Mouse (Mus musculus): ENCODE data around the gene Zfp985. TPM values are rescaled to one million over a fixed set of nuclear protein-coding genes. Genes with fewer than 3 reads are reported as not detected.
A peak's percentile ranks its signal among the peaks of the same experiment; 100 is the strongest.
"Not testable (repeated sequence)": the region's sequence is repeated elsewhere in the genome, so short reads cannot be mapped to it uniquely, and the experiment has no call there.

Gene Zfp985
- 0.49 and 0.64 TPM in 2 replicates for total RNA-seq (2014; fragmentation: Nextera tagmentation)
- 0.36 TPM in 1 of 2 replicates, not detected in the other for total RNA-seq (2017)

GRCm38 (mm10) chr4:147553071-147553470, at the start of gene Zfp985:
Gene Zfp985, plus strand, starts transcription at chr4:147553277.
- ATAC-seq (replicated peaks; ENCODE audit: poor library complexity, severe bottlenecking), result not testable (repeated sequence)

DNA sequence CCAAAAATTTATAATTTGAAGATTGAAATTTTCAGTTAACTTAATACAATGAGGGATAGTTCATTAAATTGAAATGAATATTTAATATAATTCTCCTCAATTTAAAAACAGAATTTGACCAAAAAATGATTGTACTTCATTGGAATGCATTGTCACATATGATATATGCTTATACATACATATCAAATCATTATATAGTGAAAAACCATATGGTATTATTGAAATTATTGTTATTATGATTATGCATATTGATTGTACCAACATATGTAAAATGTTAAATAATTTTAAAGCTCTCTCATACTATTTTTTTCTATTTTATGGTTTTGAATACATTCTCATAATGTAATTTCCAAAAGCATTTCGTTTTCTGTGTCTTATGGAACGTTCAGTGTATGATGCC, 43.9 kb upstream of the Zfp985 start:
- ATAC-seq (replicated peaks; ENCODE audit: poor library complexity, severe bottlenecking), result no peak

- 0 out of 2 replicates have a peak, but pooled peaks have one; percentile 18 for ATAC-seq (replicated peaks; ENCODE audit: poor library complexity, severe bottlenecking)
These were observed 34.1 kb upstream of the Zfp985 start for GRCm38 (mm10) chr4:147518981-147519380.

DNA sequence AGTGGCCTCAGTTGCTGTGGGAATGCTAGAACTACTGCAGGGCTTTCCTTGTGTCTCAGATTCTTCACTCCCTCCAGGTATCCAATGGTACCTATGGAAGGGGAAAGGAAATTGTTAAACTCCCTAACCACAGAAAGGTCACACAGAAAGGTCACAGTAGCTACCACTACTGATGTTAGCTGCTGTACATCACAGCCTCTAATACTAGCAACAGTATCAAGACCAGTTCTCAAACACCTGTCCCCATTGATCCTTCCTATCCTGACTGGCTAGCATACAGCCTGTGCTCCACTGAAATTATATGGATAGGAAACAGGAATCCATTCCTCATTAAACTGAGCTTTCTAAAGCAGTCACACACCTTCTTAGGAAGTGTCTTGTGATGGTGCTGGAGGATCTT, 33.0 kb upstream of the Zfp985 start:
- ATAC-seq (replicated peaks; ENCODE audit: poor library complexity, severe bottlenecking), result peak; percentile 9; the same call in 1 of the 2 replicates

DNA sequence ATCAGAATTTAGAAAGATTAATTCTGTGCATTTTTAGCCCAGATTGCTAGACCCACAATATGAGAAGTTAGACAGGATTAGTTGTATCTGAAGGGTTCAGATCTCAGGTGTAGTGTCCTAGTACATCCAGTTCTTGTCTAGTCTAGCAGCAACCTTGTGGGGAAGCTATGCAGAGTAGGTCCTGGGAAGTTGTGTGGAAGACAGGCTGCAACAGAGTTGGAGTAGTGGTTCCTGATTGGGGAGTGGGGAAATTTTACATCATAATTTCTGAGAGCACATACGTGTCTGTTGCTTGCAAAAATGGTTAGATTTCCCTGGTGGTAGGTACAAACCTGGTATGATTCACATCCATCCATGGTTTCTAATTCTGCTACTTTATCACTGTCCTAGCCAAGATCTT, 28.0 kb upstream of the Zfp985 start:
- no peak for ATAC-seq (replicated peaks; ENCODE audit: poor library complexity, severe bottlenecking)

DNA sequence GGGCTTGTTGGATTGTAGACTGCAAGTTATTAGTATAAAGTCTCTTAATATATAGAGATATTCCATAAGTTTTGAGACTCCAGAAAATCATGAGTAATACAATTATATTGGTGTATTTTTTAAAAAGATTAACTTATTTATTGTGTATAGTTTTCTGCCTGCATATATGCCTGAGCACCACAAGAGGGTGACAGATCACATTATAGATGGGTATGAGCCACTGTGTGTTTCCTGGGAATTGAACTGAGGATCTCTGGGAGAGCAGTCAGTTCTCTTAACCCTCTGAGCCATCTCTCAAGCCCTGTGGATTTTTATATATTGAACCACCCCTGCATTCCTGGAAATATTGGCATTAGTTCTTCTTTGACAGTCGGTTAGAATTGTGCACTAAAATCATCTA, 22.7 kb upstream of the Zfp985 start:
- ATAC-seq (replicated peaks; ENCODE audit: poor library complexity, severe bottlenecking), result no peak

DNA sequence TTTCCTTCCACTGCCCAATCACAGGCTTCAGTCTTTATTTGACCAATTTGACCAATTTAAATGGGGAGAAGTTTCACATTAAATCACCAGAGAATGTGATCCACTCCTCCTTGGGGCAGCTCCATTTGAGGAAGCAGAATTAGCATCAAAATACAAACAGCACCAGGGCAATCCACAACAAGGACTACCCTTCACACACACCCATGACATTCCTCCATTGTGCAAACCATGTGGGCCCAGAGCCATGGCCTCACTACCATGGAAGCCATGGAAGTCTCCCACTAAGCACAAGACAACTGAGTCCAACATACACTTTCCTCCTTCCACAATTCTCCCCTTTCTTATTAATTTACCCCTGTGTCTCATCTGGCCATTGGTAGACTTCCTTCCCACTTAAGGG, 17.2 kb upstream of the Zfp985 start:
- ATAC-seq (replicated peaks; ENCODE audit: poor library complexity, severe bottlenecking), result not testable (repeated sequence)

- 0 out of 2 replicates have a peak, but pooled peaks have one; percentile 27 for ATAC-seq (replicated peaks; ENCODE audit: poor library complexity, severe bottlenecking)
These were observed 15.4 kb upstream of the Zfp985 start for GRCm38 (mm10) chr4:147537702-147538101.

GRCm38 (mm10) chr4:147539918-147540317, 13.2 kb upstream of the Zfp985 start, which contains the start of gene Gm16503:
Gene Gm16503, plus strand, starts transcription at chr4:147540218.
- not testable (repeated sequence) for ATAC-seq (replicated peaks; ENCODE audit: poor library complexity, severe bottlenecking)

- ATAC-seq (replicated peaks; ENCODE audit: poor library complexity, severe bottlenecking), result no peak
These were observed 12.0 kb upstream of the Zfp985 start for GRCm38 (mm10) chr4:147541105-147541504.

GRCm38 (mm10) chr4:147554361-147554760, 1.3 kb downstream of the Zfp985 start:
- not testable (repeated sequence) for ATAC-seq (replicated peaks; ENCODE audit: poor library complexity, severe bottlenecking)

DNA sequence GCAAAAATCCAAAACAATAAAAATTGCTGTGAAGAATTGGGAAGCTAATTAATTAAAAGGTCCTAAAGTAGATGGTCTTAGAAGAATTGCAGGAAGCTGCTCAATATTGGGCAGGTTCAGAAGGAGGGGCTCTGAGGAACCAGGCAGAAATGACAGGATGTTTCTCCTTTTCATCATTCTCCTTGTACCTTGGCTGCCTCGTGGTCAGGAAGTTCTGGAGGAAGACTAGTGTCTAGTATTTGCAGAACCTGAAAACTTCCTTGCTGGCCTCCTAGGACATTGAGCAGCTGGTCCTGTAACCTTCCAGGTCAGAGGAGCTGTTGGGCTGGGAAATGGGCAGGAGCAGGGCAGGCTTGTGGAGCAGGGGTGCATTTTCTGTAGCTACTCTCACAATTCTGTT, 3.8 kb downstream of the Zfp985 start:
- ATAC-seq (replicated peaks; ENCODE audit: poor library complexity, severe bottlenecking), result not testable (repeated sequence)

GRCm38 (mm10) chr4:147558011-147558410, 4.9 kb downstream of the Zfp985 start:
- not testable (repeated sequence) for ATAC-seq (replicated peaks; ENCODE audit: poor library complexity, severe bottlenecking)

- not testable (repeated sequence) for ATAC-seq (replicated peaks; ENCODE audit: poor library complexity, severe bottlenecking)
These were observed 6.0 kb downstream of the Zfp985 start for GRCm38 (mm10) chr4:147559096-147559495.

- no peak for ATAC-seq (replicated peaks; ENCODE audit: poor library complexity, severe bottlenecking)
These were observed 12.5 kb downstream of the Zfp985 start for GRCm38 (mm10) chr4:147565426-147566220.

- ATAC-seq (replicated peaks; ENCODE audit: poor library complexity, severe bottlenecking), result not testable (repeated sequence)
These were observed 18.1 kb downstream of the Zfp985 start for GRCm38 (mm10) chr4:147571156-147571555.

- peak; percentile 67 for ATAC-seq (replicated peaks; ENCODE audit: poor library complexity, severe bottlenecking)
These were observed 26.3 kb downstream of the Zfp985 start for GRCm38 (mm10) chr4:147579371-147579770.

DNA sequence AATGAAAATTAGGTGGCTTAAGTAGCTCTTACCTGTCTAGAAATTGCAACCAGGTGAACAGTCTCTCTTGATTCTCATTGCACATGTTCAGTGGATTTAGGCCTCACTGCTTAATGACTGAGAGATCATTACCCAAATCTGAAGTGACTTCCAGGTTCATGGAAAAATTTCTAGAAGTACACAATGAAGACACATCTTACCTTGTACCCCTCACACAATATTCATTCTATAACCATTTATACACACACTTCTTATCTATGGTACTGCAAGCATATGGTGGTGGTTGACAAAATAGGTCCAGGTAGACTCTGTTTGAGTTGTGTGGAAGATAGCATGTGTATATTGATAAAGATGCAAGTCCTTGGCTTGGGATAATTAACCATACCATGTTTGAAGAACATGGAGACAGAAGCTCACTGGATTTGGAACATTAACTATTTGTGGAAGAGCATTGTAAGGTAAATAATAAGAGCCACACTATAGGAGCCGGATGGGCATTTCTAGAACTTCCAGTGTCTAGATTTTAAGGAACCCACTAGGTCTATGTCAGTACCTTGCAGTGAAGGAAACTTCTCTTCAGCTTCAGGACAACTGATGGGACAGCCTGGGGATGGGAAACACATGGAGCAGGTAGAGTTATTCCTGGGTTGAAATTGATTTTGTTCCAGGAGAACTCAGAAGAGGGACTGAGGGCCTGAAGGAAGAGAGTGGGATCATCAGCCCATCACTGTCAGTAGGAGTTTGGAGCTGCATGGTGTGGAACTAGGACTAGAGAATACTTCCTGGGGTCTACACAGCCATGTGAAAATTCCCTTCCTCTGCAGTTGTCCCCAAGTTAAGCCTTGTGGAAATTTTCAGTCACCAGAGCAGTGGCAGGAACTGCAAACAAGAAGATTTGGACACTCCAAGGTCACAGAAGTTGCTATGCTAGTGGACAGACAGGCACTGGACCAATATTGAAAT, 33.7 kb downstream of the Zfp985 start:
- ATAC-seq (replicated peaks; ENCODE audit: poor library complexity, severe bottlenecking), result no peak

GRCm38 (mm10) chr4:147594630-147595029, 41.6 kb downstream of the Zfp985 start:
- not testable (repeated sequence) for ATAC-seq (replicated peaks; ENCODE audit: poor library complexity, severe bottlenecking)

GRCm38 (mm10) chr4:147597685-147598084, 44.6 kb downstream of the Zfp985 start:
- ATAC-seq (replicated peaks; ENCODE audit: poor library complexity, severe bottlenecking), result no peak

- ATAC-seq (replicated peaks; ENCODE audit: poor library complexity, severe bottlenecking), result no peak
These were observed 45.8 kb downstream of the Zfp985 start for GRCm38 (mm10) chr4:147598831-147599230.
